Mouse (Mus musculus): ENCODE results near the gene Olfr103. TPM values are rescaled to one million over a fixed set of nuclear protein-coding genes. Genes with fewer than 3 reads are reported as not detected.

The Olfr103 gene
- not detected for polyA plus RNA-seq (2014; fragmentation: Illumina TruSeq; extraction: RNeasy Lipid Tissue Mini Kit (QIAGEN cat#74804); ENCODE audit: insufficient read depth, low read depth, low replicate concordance)

DNA sequence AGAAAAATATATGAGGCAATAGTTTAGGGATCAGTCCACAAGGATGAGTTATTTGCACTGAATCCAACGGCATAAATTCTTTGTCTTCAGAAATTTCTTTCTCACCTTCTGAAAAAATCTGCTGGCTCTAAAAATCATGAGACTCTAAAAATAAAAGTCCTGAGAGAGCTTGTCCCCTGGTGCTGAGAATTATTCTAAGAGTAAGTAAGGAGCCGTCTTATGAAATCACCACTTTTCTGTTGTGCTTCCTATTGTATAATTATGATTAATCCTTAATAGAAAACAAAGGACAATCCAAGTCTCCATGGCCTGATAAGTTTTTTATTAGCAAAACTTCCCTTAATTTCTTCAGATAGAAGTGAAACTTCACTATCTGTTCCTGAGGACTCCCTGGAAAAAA, at the start of gene Olfr103:
TSS of gene Olfr103 (minus strand) at position 101 of the 400 bp plus-strand sequence.

DNA sequence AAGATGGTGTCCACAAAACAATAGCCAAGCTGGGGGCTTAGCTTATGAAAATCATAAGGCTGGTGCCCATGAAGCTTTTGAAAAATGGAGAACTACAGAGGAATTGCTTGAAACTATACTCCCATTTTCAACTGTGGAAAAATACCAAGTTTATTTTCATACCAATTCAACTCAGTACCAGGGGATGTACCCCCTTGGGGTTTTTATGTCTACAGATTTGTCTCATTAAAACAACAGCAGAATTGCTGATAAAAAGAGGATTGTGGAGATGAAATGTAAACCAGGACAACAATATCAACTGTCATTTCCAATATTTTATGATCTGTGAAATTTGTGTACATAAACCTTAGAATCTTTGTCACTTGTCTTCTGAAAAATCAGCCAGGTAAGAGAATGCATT, 39.2 kb upstream of the Olfr103 start, which contains the start of gene Olfr105-ps:
TSS of gene Olfr105-ps (plus strand) at position 301 of the 400 bp plus-strand sequence.

DNA sequence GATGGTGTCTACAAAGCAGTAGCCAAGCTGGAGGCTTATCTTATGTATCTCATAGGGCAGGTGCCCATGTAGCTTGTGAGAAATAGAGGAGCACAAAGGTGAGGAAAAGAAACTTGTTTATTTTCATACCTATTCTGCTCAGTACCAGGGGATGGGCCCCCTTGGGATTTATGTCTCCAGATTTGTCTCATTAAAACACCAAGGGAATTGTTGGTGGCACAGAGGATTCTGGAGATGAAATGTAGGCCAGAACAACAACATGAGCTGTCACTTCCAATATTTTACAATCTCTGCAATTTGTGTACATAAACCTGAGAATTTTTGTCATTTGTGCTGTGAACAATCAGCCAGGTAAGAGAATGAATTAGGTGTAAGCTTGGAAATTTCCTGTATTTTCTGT, 19.8 kb upstream of the Olfr103 start, which contains the start of gene Olfr104-ps:
TSS of gene Olfr104-ps (plus strand) at position 301 of the 400 bp plus-strand sequence.

DNA sequence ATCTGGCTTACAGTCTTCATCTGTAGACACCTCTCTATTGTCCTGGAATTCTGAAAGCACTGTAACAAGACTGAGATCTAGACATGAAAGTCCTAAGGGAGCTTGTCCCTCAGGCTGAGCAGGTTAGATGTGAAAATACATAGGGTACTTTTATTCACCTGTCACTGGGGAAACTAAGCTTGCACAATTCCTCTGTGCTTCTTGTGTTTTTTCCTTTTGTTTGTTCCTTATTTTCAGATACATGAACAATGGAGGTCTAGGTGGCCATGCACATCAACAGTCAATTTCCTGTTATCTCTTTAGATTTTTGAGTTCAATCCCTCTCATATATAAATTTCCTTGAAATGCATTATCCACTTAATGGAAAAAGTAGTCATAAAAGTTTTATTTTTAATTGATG, 22.5 kb downstream of the Olfr103 start, which contains the start of gene Olfr102:
TSS of gene Olfr102 (minus strand) at position 101 of the 400 bp plus-strand sequence.

DNA sequence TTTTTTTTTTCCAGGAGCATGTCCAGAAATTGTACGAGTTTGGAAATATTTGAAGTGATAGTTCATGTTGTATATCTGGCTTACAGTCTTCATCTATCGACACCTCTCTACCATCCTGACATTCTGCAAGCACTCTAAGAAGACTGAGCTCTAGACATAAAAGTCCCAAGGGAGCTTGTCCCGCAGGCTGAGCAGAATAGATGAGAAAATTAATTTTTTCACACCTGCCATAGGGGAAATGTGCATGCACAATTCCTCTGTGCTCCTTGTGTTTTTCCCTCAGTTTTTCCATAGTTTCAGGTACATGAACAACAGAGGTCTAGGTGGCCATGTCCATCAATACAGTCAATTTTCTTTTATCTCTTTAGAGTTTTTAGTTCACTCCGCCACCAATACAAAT, 35.3 kb downstream of the Olfr103 start, which contains the start of gene Olfr101:
TSS of gene Olfr101 (minus strand) at position 101 of the 400 bp plus-strand sequence.

Other genes with a start within 250 kb of the Olfr103 start
- not detected for gene Olfr91, start 241.4 kb downstream of the Olfr103 start, polyA plus RNA-seq (2014; fragmentation: Illumina TruSeq; extraction: RNeasy Lipid Tissue Mini Kit (QIAGEN cat#74804); ENCODE audit: insufficient read depth, low read depth, low replicate concordance)
- not detected for gene Olfr92, start 219.6 kb downstream of the Olfr103 start, polyA plus RNA-seq (2014; fragmentation: Illumina TruSeq; extraction: RNeasy Lipid Tissue Mini Kit (QIAGEN cat#74804); ENCODE audit: insufficient read depth, low read depth, low replicate concordance)
- gene Olfr93, start 178.2 kb downstream of the Olfr103 start, polyA plus RNA-seq (2014; fragmentation: Illumina TruSeq; extraction: RNeasy Lipid Tissue Mini Kit (QIAGEN cat#74804); ENCODE audit: insufficient read depth, low read depth, low replicate concordance): not detected
- gene Ubd, start 145.8 kb downstream of the Olfr103 start, polyA plus RNA-seq (2014; fragmentation: Illumina TruSeq; extraction: RNeasy Lipid Tissue Mini Kit (QIAGEN cat#74804); ENCODE audit: insufficient read depth, low read depth, low replicate concordance): 0.45 TPM
- not detected for gene Olfr94, start 138.7 kb downstream of the Olfr103 start, polyA plus RNA-seq (2014; fragmentation: Illumina TruSeq; extraction: RNeasy Lipid Tissue Mini Kit (QIAGEN cat#74804); ENCODE audit: insufficient read depth, low read depth, low replicate concordance)
- gene Olfr95, start 126.6 kb downstream of the Olfr103 start, polyA plus RNA-seq (2014; fragmentation: Illumina TruSeq; extraction: RNeasy Lipid Tissue Mini Kit (QIAGEN cat#74804); ENCODE audit: insufficient read depth, low read depth, low replicate concordance): not detected
- not detected for gene Olfr96, start 119.6 kb downstream of the Olfr103 start, polyA plus RNA-seq (2014; fragmentation: Illumina TruSeq; extraction: RNeasy Lipid Tissue Mini Kit (QIAGEN cat#74804); ENCODE audit: insufficient read depth, low read depth, low replicate concordance)
- gene Olfr97, start 102.4 kb downstream of the Olfr103 start, polyA plus RNA-seq (2014; fragmentation: Illumina TruSeq; extraction: RNeasy Lipid Tissue Mini Kit (QIAGEN cat#74804); ENCODE audit: insufficient read depth, low read depth, low replicate concordance): not detected
- gene Olfr98, start 75.9 kb downstream of the Olfr103 start, polyA plus RNA-seq (2014; fragmentation: Illumina TruSeq; extraction: RNeasy Lipid Tissue Mini Kit (QIAGEN cat#74804); ENCODE audit: insufficient read depth, low read depth, low replicate concordance): not detected
- 21.8 TPM for gene H2-M3, start 69.5 kb downstream of the Olfr103 start, polyA plus RNA-seq (2014; fragmentation: Illumina TruSeq; extraction: RNeasy Lipid Tissue Mini Kit (QIAGEN cat#74804); ENCODE audit: insufficient read depth, low read depth, low replicate concordance)
- not detected for gene Olfr99, start 56.2 kb downstream of the Olfr103 start, polyA plus RNA-seq (2014; fragmentation: Illumina TruSeq; extraction: RNeasy Lipid Tissue Mini Kit (QIAGEN cat#74804); ENCODE audit: insufficient read depth, low read depth, low replicate concordance)
- gene Olfr101, start 35.4 kb downstream of the Olfr103 start, polyA plus RNA-seq (2014; fragmentation: Illumina TruSeq; extraction: RNeasy Lipid Tissue Mini Kit (QIAGEN cat#74804); ENCODE audit: insufficient read depth, low read depth, low replicate concordance): not detected
- not detected for gene Olfr102, start 22.6 kb downstream of the Olfr103 start, polyA plus RNA-seq (2014; fragmentation: Illumina TruSeq; extraction: RNeasy Lipid Tissue Mini Kit (QIAGEN cat#74804); ENCODE audit: insufficient read depth, low read depth, low replicate concordance)
- not detected for gene Olfr104-ps, start 19.9 kb upstream of the Olfr103 start, polyA plus RNA-seq (2014; fragmentation: Illumina TruSeq; extraction: RNeasy Lipid Tissue Mini Kit (QIAGEN cat#74804); ENCODE audit: insufficient read depth, low read depth, low replicate concordance)
- not detected for gene Olfr105-ps, start 39.3 kb upstream of the Olfr103 start, polyA plus RNA-seq (2014; fragmentation: Illumina TruSeq; extraction: RNeasy Lipid Tissue Mini Kit (QIAGEN cat#74804); ENCODE audit: insufficient read depth, low read depth, low replicate concordance)
- gene Olfr106-ps, start 50.7 kb upstream of the Olfr103 start, polyA plus RNA-seq (2014; fragmentation: Illumina TruSeq; extraction: RNeasy Lipid Tissue Mini Kit (QIAGEN cat#74804); ENCODE audit: insufficient read depth, low read depth, low replicate concordance): not detected
- not detected for gene Olfr107, start 59.5 kb upstream of the Olfr103 start, polyA plus RNA-seq (2014; fragmentation: Illumina TruSeq; extraction: RNeasy Lipid Tissue Mini Kit (QIAGEN cat#74804); ENCODE audit: insufficient read depth, low read depth, low replicate concordance)
- not detected for gene Olfr108, start 105.8 kb upstream of the Olfr103 start, polyA plus RNA-seq (2014; fragmentation: Illumina TruSeq; extraction: RNeasy Lipid Tissue Mini Kit (QIAGEN cat#74804); ENCODE audit: insufficient read depth, low read depth, low replicate concordance)
- gene Olfr109, start 119.2 kb upstream of the Olfr103 start, polyA plus RNA-seq (2014; fragmentation: Illumina TruSeq; extraction: RNeasy Lipid Tissue Mini Kit (QIAGEN cat#74804); ENCODE audit: insufficient read depth, low read depth, low replicate concordance): not detected
- 0.43 TPM for gene H2-M2, start 143.9 kb upstream of the Olfr103 start, polyA plus RNA-seq (2014; fragmentation: Illumina TruSeq; extraction: RNeasy Lipid Tissue Mini Kit (QIAGEN cat#74804); ENCODE audit: insufficient read depth, low read depth, low replicate concordance)
- gene Olfr110, start 152.8 kb upstream of the Olfr103 start, polyA plus RNA-seq (2014; fragmentation: Illumina TruSeq; extraction: RNeasy Lipid Tissue Mini Kit (QIAGEN cat#74804); ENCODE audit: insufficient read depth, low read depth, low replicate concordance): not detected
- not detected for gene Olfr111, start 168.3 kb upstream of the Olfr103 start, polyA plus RNA-seq (2014; fragmentation: Illumina TruSeq; extraction: RNeasy Lipid Tissue Mini Kit (QIAGEN cat#74804); ENCODE audit: insufficient read depth, low read depth, low replicate concordance)
- gene Olfr112, start 229.8 kb upstream of the Olfr103 start, polyA plus RNA-seq (2014; fragmentation: Illumina TruSeq; extraction: RNeasy Lipid Tissue Mini Kit (QIAGEN cat#74804); ENCODE audit: insufficient read depth, low read depth, low replicate concordance): not detected
- not detected for gene Olfr113, start 238.0 kb upstream of the Olfr103 start, polyA plus RNA-seq (2014; fragmentation: Illumina TruSeq; extraction: RNeasy Lipid Tissue Mini Kit (QIAGEN cat#74804); ENCODE audit: insufficient read depth, low read depth, low replicate concordance)